Mouse (Mus musculus) CD4-positive helper T cell, adult 2 months (primary cell): ENCODE measurements around the gene Map3k14.
"Not testable (repeated sequence)": the region's sequence is repeated elsewhere in the genome, so short reads cannot be mapped to it uniquely, and the experiment has no call there.

Experiments used
- DNase-seq: peaks from one replicate; pipeline ENCODE4 v3.0.0-alpha.2; 2012; ENCODE audit warnings: low read depth, missing footprints, low spot score

Gene Map3k14

DNA sequence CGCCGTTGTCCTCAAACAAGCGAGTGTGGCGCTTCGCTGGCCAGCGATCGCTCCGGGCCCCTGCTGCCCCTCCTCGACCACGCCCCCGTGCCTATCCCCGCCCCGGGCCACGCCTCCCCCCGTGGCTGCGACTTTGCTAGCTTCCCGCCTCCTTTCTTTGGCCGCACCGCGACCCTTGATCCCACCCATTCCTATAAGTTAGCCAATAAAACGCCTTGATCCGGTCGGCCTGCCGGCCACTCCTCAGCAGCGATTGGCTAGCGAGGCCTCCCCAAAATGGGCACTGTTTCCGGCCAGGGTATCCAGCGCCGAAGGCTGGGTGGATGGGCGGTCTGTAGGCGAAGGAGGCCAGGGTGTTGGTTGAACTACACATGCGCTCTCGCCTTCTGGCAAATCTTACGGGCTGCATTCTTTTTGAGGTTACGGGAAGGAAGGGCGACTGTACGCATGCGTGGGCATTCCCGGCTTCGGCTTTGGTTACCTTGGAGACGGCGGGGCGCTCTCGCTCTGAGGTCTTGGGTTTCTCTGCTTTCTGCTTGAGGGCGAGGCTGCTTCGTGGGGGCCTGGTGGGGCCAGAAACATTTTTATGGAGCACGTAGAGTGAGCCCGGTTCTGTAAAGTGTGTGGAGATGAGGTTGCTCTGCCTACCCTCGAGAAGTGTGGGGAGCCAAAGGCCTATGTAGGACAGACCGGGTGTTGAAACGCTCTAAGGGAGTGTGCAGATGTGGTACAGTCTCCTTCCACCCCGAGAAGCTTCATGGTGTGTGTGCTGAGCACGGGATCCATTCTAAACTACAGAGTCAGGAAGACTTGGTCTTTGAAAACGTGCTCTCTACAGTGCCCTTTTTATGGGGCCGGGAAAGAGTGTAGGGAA is at the start of gene Map3k14:
Gene Map3k14, minus strand, starts transcription at position 127 of the 874 bp plus-strand sequence.
- DNase-seq = peak; percentile 99

DNA sequence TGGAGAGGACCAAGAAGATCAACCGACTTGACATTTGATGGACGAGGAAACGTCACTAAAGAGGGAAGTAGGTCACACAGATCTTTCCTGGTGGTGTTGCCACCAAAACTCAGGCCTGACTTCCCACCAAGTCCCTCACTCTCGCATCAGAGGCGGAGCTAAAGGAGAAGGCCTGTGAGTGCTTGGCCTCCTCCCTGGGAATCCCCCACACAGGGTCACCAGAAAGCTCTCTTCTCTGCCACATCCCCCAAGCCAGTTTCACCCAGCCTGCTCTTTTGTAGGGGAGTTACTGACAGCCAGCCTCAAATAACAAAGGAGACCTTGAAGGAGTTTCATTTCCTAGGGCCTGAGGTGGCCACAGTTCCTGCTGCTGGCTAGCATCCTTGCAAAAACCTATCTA is 48.1 kb upstream of the Map3k14 start:
- no peak for DNase-seq

- DNase-seq = no peak
These were observed 47.6 kb upstream of the Map3k14 start for GRCm38 (mm10) chr11:103314736-103315374.

DNA sequence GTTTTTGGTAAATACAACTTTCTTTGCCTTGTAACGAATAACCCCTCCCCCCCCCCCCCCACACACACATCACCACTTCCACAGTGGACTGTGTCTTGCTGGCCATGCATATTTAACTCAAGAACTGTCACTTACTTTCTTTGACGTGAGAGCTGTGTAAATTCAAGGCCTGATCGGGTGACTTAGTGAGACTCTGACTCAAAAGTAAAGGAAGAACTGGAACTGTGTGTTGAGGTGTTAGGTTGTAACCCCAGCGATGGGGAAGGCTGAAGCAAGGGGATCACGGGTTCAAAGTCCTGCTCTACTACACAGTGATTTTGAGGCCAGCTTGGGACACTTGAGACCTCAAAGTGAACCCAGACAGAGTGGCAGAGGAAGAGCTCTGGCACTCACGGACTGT is 46.3 kb upstream of the Map3k14 start:
- no peak for DNase-seq

DNA sequence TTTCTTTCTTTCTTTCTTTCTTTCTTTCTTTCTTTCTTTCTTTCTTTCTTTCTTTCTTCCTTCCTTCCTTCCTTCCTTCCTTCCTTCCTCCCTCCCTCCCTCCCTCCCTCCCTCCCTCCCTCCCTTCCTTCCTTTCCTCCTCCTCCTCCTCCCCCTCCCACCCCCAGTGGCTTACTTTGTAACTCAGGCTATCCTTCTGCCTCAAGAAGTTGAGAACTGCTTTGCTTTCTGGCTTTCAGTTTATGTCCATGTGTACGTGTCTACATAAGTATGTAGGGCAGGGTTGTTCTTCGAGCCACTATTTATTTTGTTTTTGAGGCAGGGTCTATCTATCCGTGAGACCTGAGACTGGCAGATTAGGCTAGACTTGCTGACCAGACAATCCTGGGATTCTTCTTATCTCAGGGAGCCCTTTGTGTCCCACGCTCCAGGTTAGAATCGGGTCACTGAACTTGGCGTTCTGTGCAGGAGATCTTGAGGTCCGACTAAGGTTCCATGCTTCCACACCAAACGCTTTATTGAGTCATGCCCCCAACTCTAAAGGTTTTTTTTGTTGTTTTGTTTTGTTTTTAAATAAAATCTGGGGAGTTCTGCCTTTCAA is 45.5 kb upstream of the Map3k14 start:
- no peak for DNase-seq

DNA sequence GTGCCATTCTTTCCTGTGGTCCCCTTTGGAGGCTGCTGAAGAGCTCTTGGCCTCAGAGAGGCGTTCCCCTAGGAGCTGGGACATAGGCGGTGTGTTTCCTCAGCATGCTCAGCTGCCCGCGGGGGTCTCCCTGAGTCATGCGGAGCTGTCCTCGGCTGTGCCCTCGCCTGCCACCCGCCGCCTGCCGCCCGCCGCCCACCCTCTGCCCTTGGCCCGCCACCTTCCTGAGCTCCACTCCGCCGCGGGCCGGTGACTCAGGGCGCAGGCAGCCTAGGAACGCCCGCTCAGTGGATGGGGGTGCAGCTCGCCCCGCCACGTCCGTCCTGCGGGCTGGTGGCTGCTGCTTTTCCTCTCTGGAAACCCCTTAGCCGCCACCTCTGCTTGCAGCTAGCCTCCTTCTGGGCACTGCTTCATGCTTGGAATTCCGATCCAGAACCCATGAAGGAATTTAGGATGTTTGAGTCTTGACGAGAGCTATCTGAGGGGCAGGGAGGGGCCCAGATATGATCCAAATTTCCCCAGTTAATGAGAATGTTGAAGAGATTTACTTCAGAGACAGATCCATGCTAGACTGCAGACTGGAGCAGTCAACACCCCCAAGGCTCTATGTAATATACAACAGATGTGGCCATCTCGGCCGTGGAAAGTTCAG is 44.8 kb upstream of the Map3k14 start:
- DNase-seq = no peak

GRCm38 (mm10) chr11:103309956-103310574 is 42.8 kb upstream of the Map3k14 start:
- no peak for DNase-seq

- DNase-seq = peak; percentile 72
These were observed 40.6 kb upstream of the Map3k14 start for GRCm38 (mm10) chr11:103307910-103308309.

GRCm38 (mm10) chr11:103304525-103304924 is 37.3 kb upstream of the Map3k14 start:
- no peak for DNase-seq

- DNase-seq = no peak
These were observed 27.5 kb upstream of the Map3k14 start for GRCm38 (mm10) chr11:103294772-103295171.

DNA sequence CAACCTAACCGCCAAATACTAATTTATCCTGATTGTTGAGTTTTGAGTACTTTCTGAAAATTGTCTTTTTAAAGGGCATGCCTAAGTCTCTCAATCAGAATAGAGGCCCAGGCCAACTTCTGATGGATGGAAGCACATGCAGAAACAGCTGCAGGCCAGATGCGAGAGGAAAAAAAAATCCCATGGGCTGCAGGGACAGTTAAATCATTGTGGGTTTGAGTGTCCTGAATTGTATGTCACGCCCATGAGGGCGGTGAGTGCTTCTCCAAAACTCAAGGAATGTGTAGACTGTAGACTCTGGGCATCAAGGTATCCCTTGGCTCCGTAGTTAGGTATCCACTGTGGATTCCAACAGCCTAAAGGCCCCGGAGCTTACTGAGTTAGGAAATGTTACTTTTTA is 26.8 kb upstream of the Map3k14 start:
- no peak for DNase-seq

GRCm38 (mm10) chr11:103292890-103293287 is 25.6 kb upstream of the Map3k14 start:
- DNase-seq = no peak

DNA sequence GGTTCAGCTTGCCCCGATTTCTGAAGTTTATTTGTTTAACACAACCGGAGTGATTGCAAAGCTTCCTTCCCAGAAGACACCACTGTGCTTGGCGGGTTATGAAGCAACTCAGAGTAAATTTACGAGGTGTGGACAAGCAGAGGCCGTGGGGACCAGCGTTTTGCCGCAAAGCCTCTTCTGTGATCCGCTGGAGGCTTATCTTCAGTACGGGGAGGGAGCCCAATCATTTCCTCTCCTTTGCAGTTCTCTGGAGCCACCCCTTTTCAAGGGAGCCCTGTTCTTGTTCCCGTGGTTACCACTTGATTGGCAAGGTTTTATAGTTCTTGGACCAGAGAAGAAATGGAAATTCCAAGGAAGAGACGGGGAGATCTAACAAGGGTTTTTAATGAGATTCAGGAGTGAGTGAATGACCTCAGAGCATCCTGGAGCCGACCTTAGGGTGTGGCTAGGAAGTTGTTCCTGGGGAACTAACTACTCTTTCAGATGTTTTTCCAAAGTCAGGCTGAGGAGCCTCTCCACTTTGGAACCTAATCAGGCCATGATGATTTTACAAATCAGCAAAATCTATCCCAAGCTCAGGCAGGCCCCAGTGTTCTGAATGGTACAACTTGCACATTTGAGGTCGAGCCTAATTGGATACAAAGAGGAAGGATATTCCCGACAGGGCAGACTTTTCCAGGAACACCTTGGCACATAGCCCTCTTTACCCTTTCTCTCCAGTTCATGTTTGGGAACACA is 25.0 kb upstream of the Map3k14 start:
- no peak for DNase-seq

DNA sequence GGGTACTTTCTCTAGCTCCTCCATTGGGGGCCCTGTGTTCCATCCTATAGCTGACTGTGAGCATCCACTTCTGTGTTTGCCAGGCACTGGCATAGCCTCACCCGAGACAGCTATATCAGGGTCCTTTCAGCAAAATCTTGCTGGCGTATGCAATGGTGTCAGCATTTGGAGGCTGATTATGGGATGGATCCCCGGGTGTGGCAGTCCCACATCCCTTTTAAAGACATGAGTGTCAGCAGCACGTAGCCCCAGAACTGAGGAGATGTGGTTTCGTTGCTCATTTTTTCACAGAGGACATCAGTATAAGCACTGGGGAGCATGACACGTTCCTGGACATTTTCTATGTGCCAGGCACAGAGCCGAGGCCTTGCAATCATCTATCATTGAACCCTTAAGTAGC is 23.6 kb upstream of the Map3k14 start:
- not testable (repeated sequence) for DNase-seq

- DNase-seq = no peak
These were observed 21.2 kb upstream of the Map3k14 start for GRCm38 (mm10) chr11:103288291-103288963.

DNA sequence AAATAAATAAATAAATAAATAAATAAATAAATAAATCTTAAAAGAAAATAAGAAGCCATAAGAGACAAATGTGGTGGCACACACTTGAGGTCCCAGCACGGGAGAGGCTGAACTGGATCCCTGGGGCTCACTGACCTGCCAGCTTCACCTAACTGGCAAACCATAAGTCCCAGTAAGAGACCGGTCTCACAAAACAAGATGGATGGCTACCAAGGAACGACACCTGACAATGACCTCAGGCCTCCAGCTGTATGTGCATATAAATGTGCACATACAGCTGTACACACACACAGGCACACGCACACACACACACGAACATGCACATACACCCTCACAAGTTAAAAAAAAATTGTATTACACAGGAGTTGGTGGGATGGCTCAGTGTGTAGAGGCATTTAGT is 19.6 kb upstream of the Map3k14 start:
- DNase-seq = no peak

DNA sequence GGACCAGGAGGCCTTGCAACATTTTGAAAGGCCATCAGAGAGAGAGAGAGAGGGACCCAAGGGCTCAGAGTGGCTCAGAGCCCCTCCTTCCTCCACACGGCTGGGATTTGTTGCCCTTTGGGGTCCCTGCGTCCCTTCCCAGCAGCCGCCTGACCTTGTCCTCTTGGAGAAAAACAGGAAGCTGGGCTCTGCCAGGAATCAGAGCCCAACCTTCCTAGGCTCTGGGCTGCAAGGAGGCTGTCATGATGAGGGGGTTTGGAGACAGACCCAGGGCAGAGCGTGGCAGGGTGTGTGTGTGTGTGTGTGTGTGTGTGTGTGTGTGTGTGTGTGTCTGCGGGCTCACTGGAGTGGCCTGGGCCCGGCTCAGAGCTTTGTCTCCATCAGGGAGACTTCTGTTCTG is 18.7 kb upstream of the Map3k14 start:
- no peak for DNase-seq

- DNase-seq = no peak
These were observed 18.0 kb upstream of the Map3k14 start for GRCm38 (mm10) chr11:103285276-103285675.

- no peak for DNase-seq
These were observed 14.5 kb upstream of the Map3k14 start for GRCm38 (mm10) chr11:103281784-103282183.

- no peak for DNase-seq
These were observed 9.2 kb upstream of the Map3k14 start for GRCm38 (mm10) chr11:103276450-103276849.
